8 mouse cellular contexts compared by ENCODE assay signal in the genomic region with DNA sequence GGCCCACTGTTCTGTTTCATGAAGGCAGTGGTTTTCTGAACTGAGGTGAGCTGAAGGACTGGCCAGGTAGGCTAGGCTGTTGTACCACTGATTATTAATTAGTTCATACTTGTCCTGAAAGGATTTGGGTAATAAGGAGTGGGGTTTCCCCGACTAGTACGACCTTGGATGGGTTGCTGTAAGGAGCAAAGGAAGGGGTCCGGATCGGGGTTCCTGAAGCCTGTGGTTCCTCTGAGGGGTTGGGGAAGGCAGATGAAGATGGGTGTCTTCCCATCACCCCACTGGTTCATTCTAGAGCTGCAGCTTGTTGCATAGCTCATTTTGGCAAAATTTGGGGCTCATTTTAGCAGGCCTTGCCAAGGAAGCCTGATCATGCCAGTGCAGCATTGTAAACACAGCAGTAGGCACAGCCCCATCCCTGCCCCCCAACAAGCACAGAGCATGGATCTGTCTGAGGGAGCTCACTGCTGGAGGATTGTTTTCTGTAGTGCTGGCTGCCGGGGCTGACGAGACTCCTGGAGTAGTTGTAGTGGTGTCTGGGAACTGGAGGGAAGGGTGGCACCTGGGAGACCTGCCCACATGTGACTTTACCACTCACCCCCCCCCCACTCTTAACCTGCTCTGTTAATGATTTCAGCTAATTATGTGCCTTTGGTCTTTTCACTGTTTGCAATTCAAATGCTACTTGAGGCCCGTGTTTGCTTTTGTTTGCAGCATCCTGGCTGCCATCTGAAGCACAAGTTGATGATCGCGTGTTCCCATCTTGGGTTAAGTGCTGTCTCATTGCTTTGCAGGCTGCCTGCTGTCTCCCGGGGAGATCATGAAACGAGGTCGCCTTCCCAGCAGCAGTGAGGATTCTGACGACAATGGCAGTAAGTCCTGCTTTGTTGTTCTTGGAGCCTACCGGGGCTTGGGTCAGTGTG. TPM values are rescaled to one million over a fixed set of nuclear protein-coding genes. Genes with fewer than 3 reads are reported as not detected.
DNase-seq lines count a peak whose midpoint lies in the region; ATAC-seq lines count a peak whose summit lies in the region.

No protein-coding gene starts in this region.

- H3K4me2 ChIP-seq in forebrain, embryonic 14.5 days (ENCODE audit: low read length): peak overlapping the region; percentile 9; the same call in 1 of the 2 replicates
- H3K4me2 ChIP-seq in midbrain, embryonic 14.5 days (ENCODE audit: low read length): peak overlapping the region; percentile 25; the same call in 1 of the 2 replicates

- peaks cover 29% of the 10 kb centered on the region for H3K4me1 ChIP-seq in forebrain, embryonic 14.5 days (ENCODE audit: control insufficient read depth, insufficient read depth, low read length)
- peaks cover 12% of the 10 kb centered on the region for H3K4me1 ChIP-seq in midbrain, embryonic 14.5 days (ENCODE audit: control insufficient read depth, insufficient read depth, low read length)

- ATAC-seq in forebrain, embryonic 14.5 days: peak; percentile 37
- no peak for ATAC-seq in midbrain, embryonic 14.5 days (ENCODE audit: low FRiP score, low TSS enrichment)

- H3K36me3 ChIP-seq in forebrain, embryonic 14.5 days (ENCODE audit: control insufficient read depth, insufficient read depth, low read length): no peaks in the 10 kb centered on the region
- no peaks in the 10 kb centered on the region for H3K36me3 ChIP-seq in midbrain, embryonic 14.5 days (ENCODE audit: control insufficient read depth, insufficient read depth, low read length)

- no peaks in the 10 kb centered on the region for H3K27me3 ChIP-seq in forebrain, embryonic 14.5 days (replicated peaks; ENCODE audit: control insufficient read depth, insufficient read depth, low read length)
- H3K27me3 ChIP-seq in midbrain, embryonic 14.5 days (ENCODE audit: control insufficient read depth, insufficient read depth, low read length): no peaks in the 10 kb centered on the region

- peak; percentile 12 for DNase-seq in adrenal gland, postnatal 14 days
- DNase-seq in adrenal gland, postnatal 10 days: no peak
- peak; percentile 56 for DNase-seq in forebrain, embryonic 14.5 days (ENCODE audit: low spot score)
- peak; percentile 60 for DNase-seq in kidney, postnatal 14 days
- peak; percentile 57 for DNase-seq in midbrain, embryonic 14.5 days
- no peak for DNase-seq in B cell, adult 2 months
- no peak for DNase-seq in lung, postnatal 36 days
- no peak for DNase-seq in thymus, postnatal 14 days

- no peak overlapping the region for H3K4me3 ChIP-seq in forebrain, embryonic 14.5 days (ENCODE audit: low read depth, low read length)
- no peak overlapping the region for H3K4me3 ChIP-seq in midbrain, embryonic 14.5 days (replicated peaks; ENCODE audit: low read depth, low read length)

- no peaks in the 10 kb centered on the region for H3K9me3 ChIP-seq in forebrain, embryonic 14.5 days (replicated peaks; ENCODE audit: control insufficient read depth, low read length)
- H3K9me3 ChIP-seq in midbrain, embryonic 14.5 days (ENCODE audit: control insufficient read depth, low read length): no peaks in the 10 kb centered on the region

- 0 out of 2 replicates have a peak overlapping the region, but pooled peaks have one; percentile 48 for H3K27ac ChIP-seq in forebrain, embryonic 14.5 days (ENCODE audit: low read depth, low read length)
- H3K27ac ChIP-seq in midbrain, embryonic 14.5 days (replicated peaks; ENCODE audit: low read depth, low read length): peak overlapping the region; percentile 55

- peak overlapping the region; percentile 52 for H3K9ac ChIP-seq in forebrain, embryonic 14.5 days (ENCODE audit: low read length)
- H3K9ac ChIP-seq in midbrain, embryonic 14.5 days (replicated peaks; ENCODE audit: low read length): peak overlapping the region; percentile 20; the same call in 1 of the 2 replicates

- WGBS in forebrain, embryonic 14.5 days: 20% methylated on average over 14 of the region's 14 CpGs
- WGBS in midbrain, embryonic 14.5 days: 27% methylated on average over 14 of the region's 14 CpGs

RNA-seq across cellular contexts. Expression of a gene that starts 25.1 kb away (rescaled TPM):
- total RNA-seq in adrenal gland, postnatal 14 days (2021): 42.8 and 43.5 TPM in 2 replicates
- 10 to 100 TPM; 43.5 to 51.6 TPM for total RNA-seq in adrenal gland, postnatal 10 days (2021)
- polyA plus RNA-seq in forebrain, embryonic 14.5 days (2014; fragmentation: Nextera tagmentation; extraction: Ambion mirVana): 11.9 and 14.5 TPM in 2 replicates
- 9.4 and 13.1 TPM in 2 replicates for polyA plus RNA-seq in midbrain, embryonic 14.5 days (2014; fragmentation: Nextera tagmentation; extraction: Ambion mirVana)

Comparison
In these comparisons a context has a peak if more than half of its experiments do, and no peak if none do; other contexts are left out.
1. DNase-seq: peak in adrenal gland, postnatal 14 days (single experiment), forebrain, embryonic 14.5 days (single experiment), kidney, postnatal 14 days (single experiment) and midbrain, embryonic 14.5 days (single experiment); none in adrenal gland, postnatal 10 days (single experiment), B cell, adult 2 months (0 of 2), lung, postnatal 36 days (single experiment) and thymus, postnatal 14 days (single experiment).